Mouse (Mus musculus) 416B (cell line): ENCODE results near the gene Fmr1nb.
A peak's percentile ranks its signal among the peaks of the same experiment; 100 is the strongest.
"Not testable (repeated sequence)": the region's sequence is repeated elsewhere in the genome, so short reads cannot be mapped to it uniquely, and the experiment has no call there.

ENCODE experiments used
- DNase-seq: peaks from one replicate; pipeline ENCODE4 v3.0.0; 2011; ENCODE audit warnings: low read depth

The Fmr1nb gene

DNA sequence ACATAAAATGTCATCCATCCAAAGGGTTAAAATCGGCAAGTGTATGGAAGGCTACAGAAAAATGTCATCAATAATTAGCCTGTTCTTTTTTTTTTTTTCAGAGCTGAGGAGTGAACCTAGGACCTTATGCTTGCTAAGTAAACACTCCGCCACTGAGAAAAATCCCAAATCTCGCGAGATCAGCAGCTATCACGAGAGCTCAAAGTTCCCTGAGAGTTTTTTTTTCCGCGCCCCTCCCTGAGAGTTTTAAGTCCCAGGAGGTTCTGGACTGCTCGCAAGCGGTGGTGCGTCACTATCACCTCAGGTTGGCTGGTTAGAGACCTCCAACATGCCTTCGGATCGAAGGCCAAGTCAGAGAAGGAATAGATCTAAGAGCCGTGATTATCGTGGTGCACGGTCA, at the start of gene Fmr1nb:
Gene Fmr1nb (plus strand): TSS at position 234 of the 400 bp plus-strand sequence.
- no peak for DNase-seq

DNA sequence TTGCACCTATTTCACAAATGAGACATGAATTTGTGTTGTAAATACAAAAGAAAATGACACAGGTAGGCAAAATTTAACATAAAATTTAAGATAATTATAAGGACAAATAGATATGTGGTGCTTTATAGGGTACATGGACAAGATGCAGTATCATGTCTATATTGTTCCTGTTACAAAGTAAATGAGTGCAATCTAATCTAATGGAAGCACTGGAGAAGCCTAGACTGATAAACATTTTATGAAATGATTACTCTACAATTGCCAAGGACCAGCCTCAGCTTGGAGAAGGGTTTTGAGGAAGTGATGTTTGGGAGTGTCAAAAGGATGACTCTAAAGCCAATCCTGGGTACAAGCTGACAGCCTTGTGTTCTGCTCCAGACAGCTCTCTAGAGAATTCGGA, 24.7 kb upstream of the Fmr1nb start:
- no peak for DNase-seq

DNA sequence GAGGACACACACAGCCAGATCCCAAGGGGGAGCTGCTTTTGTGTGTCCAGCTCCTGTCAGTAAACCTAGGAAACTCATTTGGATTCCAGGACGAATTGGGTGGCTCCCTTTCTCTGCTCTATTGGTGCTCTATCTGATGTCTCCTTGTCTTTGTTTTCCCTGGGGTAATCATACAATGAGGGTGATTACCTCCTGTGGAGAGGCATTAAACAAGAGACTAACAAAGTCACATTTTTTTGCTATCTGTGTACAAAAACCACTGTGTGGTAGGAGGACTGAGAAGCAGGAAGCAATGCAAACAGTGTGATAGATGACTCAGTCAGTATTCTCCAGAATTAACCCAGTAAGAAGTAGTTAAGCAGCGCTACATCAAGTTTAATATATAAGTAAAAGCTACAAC, 21.6 kb upstream of the Fmr1nb start:
- DNase-seq, result peak; percentile 5

DNA sequence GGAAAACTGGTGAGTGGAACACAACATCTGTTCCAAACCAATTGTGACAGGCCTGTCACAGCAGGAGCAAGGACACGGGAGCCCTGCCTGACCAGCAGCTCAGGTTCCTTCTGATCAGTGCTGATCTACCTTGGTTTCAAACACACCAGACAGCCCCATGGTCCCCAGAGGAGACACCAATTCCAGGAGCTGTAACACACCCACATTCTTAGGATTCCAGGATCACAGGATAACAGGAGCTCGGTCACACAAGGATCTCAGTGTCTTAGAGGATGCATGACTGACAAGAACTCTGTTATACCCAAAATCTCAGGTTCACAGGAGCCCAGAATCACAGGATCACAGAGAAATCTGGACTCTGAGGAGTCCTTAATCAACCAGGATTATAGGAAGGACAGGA, 58.8 kb downstream of the Fmr1nb start:
- DNase-seq, result not testable (repeated sequence)

DNA sequence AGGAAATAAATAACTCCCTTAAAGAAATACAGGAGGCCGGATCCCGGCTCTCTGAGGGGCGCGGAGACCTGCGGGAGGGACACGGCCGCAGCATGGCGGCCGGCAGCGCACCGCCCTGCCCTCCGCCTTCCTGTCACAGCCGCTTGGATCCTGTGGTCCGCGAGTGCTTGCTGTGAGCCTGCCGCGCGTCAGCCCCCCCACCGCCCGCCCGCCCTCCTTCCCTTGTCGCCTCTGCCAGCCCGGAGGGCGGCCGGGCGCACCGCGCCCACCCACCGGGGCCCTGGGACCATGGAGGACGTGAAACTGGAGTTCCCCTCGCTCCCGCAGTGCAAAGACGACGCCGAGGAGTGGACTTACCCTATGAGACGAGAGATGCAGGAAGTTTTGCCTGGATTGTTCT, 59.4 kb downstream of the Fmr1nb start, which contains the start of gene Gm14698:
Gene Gm14698 (plus strand): TSS at position 35 of the 400 bp plus-strand sequence.
- not testable (repeated sequence) for DNase-seq

DNA sequence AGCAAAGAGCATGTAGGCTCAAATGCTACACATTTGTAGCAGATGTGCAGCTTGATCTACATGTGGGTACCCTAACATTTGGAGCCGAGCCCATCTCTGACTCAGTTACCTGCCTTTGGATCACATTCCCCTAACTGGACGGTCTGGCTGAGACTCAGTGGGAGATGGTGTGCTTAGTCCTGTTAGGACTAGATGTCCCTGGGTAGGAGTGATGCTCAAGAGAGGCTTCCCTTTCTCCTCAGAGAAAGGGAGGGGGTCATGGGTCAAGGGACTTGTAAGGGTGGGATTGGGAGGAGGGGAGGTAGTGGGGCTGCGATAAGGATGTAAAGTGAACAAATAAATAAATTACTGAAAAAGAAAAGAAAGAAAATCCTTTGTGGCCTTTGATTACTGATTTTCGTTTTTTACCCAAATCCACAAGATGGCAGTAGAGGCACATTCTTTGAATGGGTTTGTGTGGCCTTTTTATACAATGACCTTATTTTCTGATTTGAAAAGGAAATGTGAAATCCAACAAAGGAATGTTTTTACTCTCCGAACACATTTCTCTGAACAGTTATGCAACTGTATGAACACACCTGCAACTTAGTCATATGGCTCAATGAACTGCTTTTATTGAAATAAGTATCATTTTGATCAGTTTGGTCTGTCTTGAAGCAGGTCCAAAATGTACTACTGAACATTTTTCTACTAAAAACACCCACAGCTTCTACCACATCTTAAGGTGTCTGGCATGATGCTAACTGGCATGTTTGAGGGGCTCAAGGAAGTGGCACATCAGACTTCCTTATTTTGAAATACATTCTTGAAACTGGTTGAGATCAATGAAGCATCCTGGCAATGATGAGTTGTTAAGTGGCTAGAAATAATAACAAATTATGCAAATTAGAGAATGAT, 78.2 kb downstream of the Fmr1nb start:
- DNase-seq, result peak; percentile 19
